Mouse (Mus musculus) CH12.LX (cell line): ENCODE measurements around the gene Cep55. TPM values are rescaled to one million over a fixed set of nuclear protein-coding genes. Genes with fewer than 3 reads are reported as not detected.
A peak's percentile ranks its signal among the peaks of the same experiment; 100 is the strongest.

Source experiments
- DNase-seq: peaks from one replicate; pipeline ENCODE4 v3.0.0-alpha.2; 2013; ENCODE audit errors: extremely low read depth
- H3K27ac ChIP-seq: 2 replicates; pipeline ENCODE4 v1.5.1; 2012; ENCODE audit warnings: low read depth, mild to moderate bottlenecking, control low read depth, moderate library complexity; ENCODE audit not compliant: insufficient read depth
- H3K27me3 ChIP-seq: replicated peaks from 2 replicates; pipeline ENCODE3; 2012; ENCODE audit warnings: inconsistent platforms
- H3K36me3 ChIP-seq, 2 experiments: replicated peaks in 1 of 2; 2 replicates each; pipeline versions ENCODE3 to v1.6.1; 2012; ENCODE audit warnings: inconsistent platforms in 1 of 2, low read length in 1 of 2, mild to moderate bottlenecking in 1 of 2, mixed read lengths in 1 of 2, moderate library complexity in 1 of 2; ENCODE audit not compliant: control insufficient read depth in 1 of 2, insufficient read depth in 1 of 2
- H3K4me1 ChIP-seq, 2 experiments: 2 replicates each; pipeline ENCODE4 v1.6.1; 2012; ENCODE audit warnings: inconsistent platforms in 1 of 2, moderate library complexity in 1 of 2; ENCODE audit not compliant: insufficient read depth in 2 of 2, control insufficient read depth in 1 of 2
- H3K4me2 ChIP-seq: 2 replicates; pipeline ENCODE4 v1.6.1; 2012; ENCODE audit warnings: low read depth, mild to moderate bottlenecking, control low read depth; ENCODE audit not compliant: poor library complexity, insufficient read depth, severe bottlenecking
- H3K4me3 ChIP-seq, 3 experiments: fragments of 150-350 bp in 1 of 3; sonication (generic) in 1 of 3; replicated peaks in 1 of 3; 2 replicates each; pipeline versions ENCODE3 to v1.5.1; 2011 to 2012; ENCODE audit warnings: low read depth in 2 of 3, low read length in 2 of 3, mild to moderate bottlenecking in 2 of 3, moderate library complexity in 2 of 3, control low read depth in 1 of 3, improper control_type of control experiment in 1 of 3, inconsistent platforms in 1 of 3, mixed read lengths in 1 of 3; ENCODE audit not compliant: poor library complexity in 1 of 3
- H3K79me2 ChIP-seq: replicated peaks from 2 replicates; pipeline ENCODE4 v1.6.1; 2012; ENCODE audit warnings: mild to moderate bottlenecking, moderate library complexity; ENCODE audit not compliant: control insufficient read depth, poor library complexity, insufficient read depth, severe bottlenecking; ENCODE audit errors: extremely low read depth
- H3K9ac ChIP-seq: 2 replicates; pipeline ENCODE4 v1.6.1; 2012; ENCODE audit warnings: low read depth, mild to moderate bottlenecking, control low read depth, moderate library complexity; ENCODE audit not compliant: insufficient read depth
- H3K9me3 ChIP-seq: replicated peaks from 2 replicates; pipeline ENCODE3; 2012; ENCODE audit warnings: low read length, inconsistent platforms, mixed read lengths
- BHLHE40 ChIP-seq: IDR thresholded peaks from 2 replicates; pipeline ENCODE4 v1.6.1; 2011; ENCODE audit warnings: mild to moderate bottlenecking, low read depth, low read length, improper control_type of control experiment
- CHD2 ChIP-seq: IDR thresholded peaks from 2 replicates; pipeline ENCODE4 v1.6.1; 2011; ENCODE audit warnings: low read length, improper control_type of control experiment
- CTCF ChIP-seq, 2 experiments: IDR thresholded peaks in 1 of 2; conservative IDR thresholded peaks in 1 of 2; 2 replicates each; pipeline ENCODE4 v1.5.1; 2011 to 2012; ENCODE audit warnings: low read depth in 2 of 2, low read length in 2 of 2, improper control_type of control experiment in 1 of 2, inconsistent platforms in 1 of 2, mild to moderate bottlenecking in 1 of 2, moderate library complexity in 1 of 2
- E2F4 ChIP-seq: IDR thresholded peaks from 2 replicates; pipeline ENCODE4 v1.6.1; 2011; ENCODE audit warnings: low read depth, low read length, improper control_type of control experiment; ENCODE audit not compliant: insufficient replicate concordance
- EP300 ChIP-seq: IDR thresholded peaks from 2 replicates; pipeline ENCODE4 v1.6.1; 2011; ENCODE audit warnings: low read length, improper control_type of control experiment
- ETS1 ChIP-seq: conservative IDR thresholded peaks from 2 replicates; pipeline ENCODE4 v1.6.1; 2012; ENCODE audit warnings: low read depth, mild to moderate bottlenecking, inconsistent platforms, low read length, improper control_type of control experiment, moderate library complexity
- HCFC1 ChIP-seq: IDR thresholded peaks from 2 replicates; pipeline ENCODE4 v1.6.1; 2012; ENCODE audit warnings: low read depth, mild to moderate bottlenecking, inconsistent platforms, low read length, improper control_type of control experiment
- IRF4 ChIP-seq: IDR thresholded peaks from 2 replicates; pipeline ENCODE4 v1.6.1; 2014; ENCODE audit warnings: low read depth, mild to moderate bottlenecking, inconsistent platforms, low read length, improper control_type of control experiment
- MAZ ChIP-seq: IDR thresholded peaks from 2 replicates; pipeline ENCODE4 v1.6.1; 2012; ENCODE audit warnings: low read depth, mild to moderate bottlenecking, inconsistent platforms, low read length, improper control_type of control experiment, moderate library complexity
- MEF2A ChIP-seq: IDR thresholded peaks from 2 replicates; pipeline ENCODE4 v1.6.1; 2014; ENCODE audit warnings: low read depth, mild to moderate bottlenecking, inconsistent platforms, low read length, improper control_type of control experiment, borderline replicate concordance
- MXI1 ChIP-seq: IDR thresholded peaks from 2 replicates; pipeline ENCODE4 v1.6.1; 2011; ENCODE audit warnings: mild to moderate bottlenecking, low read depth, low read length, improper control_type of control experiment
- MYC ChIP-seq: IDR thresholded peaks from 2 replicates; pipeline ENCODE4 v1.6.1; 2011; ENCODE audit warnings: low read depth, mild to moderate bottlenecking, improper control_type of control experiment, low read length
- NRF1 ChIP-seq: IDR thresholded peaks from 2 replicates; pipeline ENCODE4 v1.6.1; 2014; ENCODE audit warnings: low read depth, mild to moderate bottlenecking, inconsistent platforms, low read length, improper control_type of control experiment, moderate library complexity
- RAD21 ChIP-seq: IDR thresholded peaks from 2 replicates; pipeline ENCODE4 v1.6.1; 2011; ENCODE audit warnings: low read depth, mild to moderate bottlenecking, low read length, improper control_type of control experiment, moderate library complexity
- SIN3A ChIP-seq: IDR thresholded peaks from 2 replicates; pipeline ENCODE4 v1.6.1; 2012; ENCODE audit warnings: low read length, improper control_type of control experiment, inconsistent platforms
- SMC3 ChIP-seq: IDR thresholded peaks from 2 replicates; pipeline ENCODE4 v1.6.1; 2011; ENCODE audit warnings: low read depth, low read length, improper control_type of control experiment
- TBP ChIP-seq: conservative IDR thresholded peaks from 2 replicates; pipeline ENCODE4 v1.6.1; 2011; ENCODE audit warnings: low read depth, low read length, improper control_type of control experiment
- UBTF ChIP-seq: IDR thresholded peaks from 2 replicates; pipeline ENCODE4 v1.6.1; 2012; ENCODE audit warnings: low read depth, mild to moderate bottlenecking, inconsistent platforms, low read length, improper control_type of control experiment, moderate library complexity
- ZC3H11A ChIP-seq: IDR thresholded peaks from 2 replicates; pipeline ENCODE4 v1.6.1; 2012; ENCODE audit warnings: low read depth, mild to moderate bottlenecking, inconsistent platforms, low read length, improper control_type of control experiment
- ZNF384 ChIP-seq: IDR thresholded peaks from 2 replicates; pipeline ENCODE4 v1.6.1; 2012; ENCODE audit warnings: low read depth, low read length, improper control_type of control experiment, inconsistent platforms
- dilution Hi-C: fragments of 300-500 bp; cut with MboI; formaldehyde crosslinking; loops from 2 replicates; pipeline ENCODE4 v1.14.3; 2020; ENCODE audit warnings: low sequenced_read_pairs; ENCODE audit not compliant: extremely low pct_unique_long_range_greater_than_20kb, extremely low pct_ligation_motif_present
- in situ Hi-C: fragments of 300-500 bp; cut with MboI; formaldehyde crosslinking; loops from 3 replicates; pipeline ENCODE4 v1.14.3; 2019; ENCODE audit warnings: low sequenced_read_pairs, low pct_ligation_motif_present, low pct_unique_long_range_greater_than_20kb, mixed read lengths
- polyA plus RNA-seq: library from polyadenylated mRNA; unstranded; fragments of >175 nt; gene quantifications from 2 replicates; pipeline ENCODE4 v1.2.1, GENCODE M21; 2012; ENCODE audit warnings: low read depth; ENCODE audit not compliant: insufficient read length
- total RNA-seq, 2 experiments: library from RNA; depleted of rRNA; stranded (reverse); fragments of 300-350 nt in 1 of 2; fragments of >200 nt in 1 of 2; gene quantifications; 2 replicates each; pipeline ENCODE4 v1.2.3; 2012 to 2014

Gene Cep55
- total and polyA plus RNA-seq, 3 experiments, result 29.6 to 76.2 (median 64.2) TPM

DNA sequence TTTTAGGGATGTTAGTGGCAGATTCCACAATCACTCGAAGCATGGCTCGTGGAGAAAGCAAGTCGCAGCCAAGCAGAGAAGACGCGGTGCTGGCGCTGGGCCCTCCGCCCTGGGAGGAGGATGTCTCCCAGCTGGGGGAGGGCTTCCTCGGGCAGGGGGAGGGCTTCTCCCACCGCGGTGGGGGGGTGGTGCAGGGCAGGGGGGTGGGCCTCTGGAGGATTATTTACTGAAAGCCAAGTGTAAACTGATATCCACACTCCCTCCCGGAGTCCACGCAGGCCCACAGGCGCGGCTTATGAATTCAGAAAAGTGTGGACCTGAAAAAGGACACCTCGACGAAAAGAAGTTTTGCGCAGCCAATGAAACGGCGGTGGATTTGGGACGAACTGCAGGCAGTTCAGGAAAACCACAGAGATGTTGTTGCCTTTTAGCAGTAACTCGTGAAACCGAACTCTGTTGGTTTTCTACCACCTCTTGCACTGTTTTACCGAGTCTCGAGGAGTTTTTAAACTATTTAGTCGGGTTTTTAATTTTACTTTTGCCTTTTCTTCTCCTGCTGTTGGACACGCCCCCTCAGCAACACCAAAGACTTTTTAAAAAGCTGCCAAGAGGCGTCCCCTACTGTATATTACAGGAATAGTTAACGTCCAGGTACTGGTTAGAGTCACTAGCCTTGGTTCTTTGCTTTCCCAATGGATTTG, 11.4 kb upstream of the Cep55 start, which contains the start of gene Myof:
Gene Myof, minus strand, starts transcription at position 297 of the 701 bp plus-strand sequence.
- Histone ChIP-seq H3K4me1 (no peaks in the 10 kb centered on the region; a peak in 1 of 4 replicates), H3K27ac (no peak within 1 kb of the TSS), H3K4me3 (peak within 1 kb of the TSS; percentile 27 to 60 (median 43)), H3K36me3 (no peaks in the 10 kb centered on the region), H3K9me3 (no peaks in the 10 kb centered on the region), H3K9ac (0 out of 2 replicates have a peak within 1 kb of the TSS, but pooled peaks have one; percentile 29), H3K79me2 (no peaks in the 10 kb centered on the region), H3K4me2 (peak within 1 kb of the TSS; percentile 84), H3K27me3 (peaks cover 8% of the 10 kb centered on the region)
- dilution Hi-C loops, result no loop called here
- TF ChIP-seq ZC3H11A (peak; percentile 73), HCFC1 (no peak), SMC3 (peak; percentile 87), UBTF (no peak), ETS1 (no peak), CTCF (conservative IDR thresholded peaks at IDR 0.05 in 1 of 2, IDR thresholded peaks at IDR 0.05 in 1 of 2; ENCODE audit: low read depth in 2 of 2, low read length in 2 of 2) (peak; percentile 9 to 92; a peak in 2 of 4 replicates), NRF1 (no peak), EP300 (no peak), RAD21 (peak; percentile 86), MAZ (no peak), MXI1 (no peak), TBP (no peak), ZNF384 (no peak), CHD2 (no peak), E2F4 (no peak), MEF2A (no peak), IRF4 (no peak), MYC (no peak), BHLHE40 (no peak)
- DNase-seq, result no peak
- in situ Hi-C loops, result no loop called here

DNA sequence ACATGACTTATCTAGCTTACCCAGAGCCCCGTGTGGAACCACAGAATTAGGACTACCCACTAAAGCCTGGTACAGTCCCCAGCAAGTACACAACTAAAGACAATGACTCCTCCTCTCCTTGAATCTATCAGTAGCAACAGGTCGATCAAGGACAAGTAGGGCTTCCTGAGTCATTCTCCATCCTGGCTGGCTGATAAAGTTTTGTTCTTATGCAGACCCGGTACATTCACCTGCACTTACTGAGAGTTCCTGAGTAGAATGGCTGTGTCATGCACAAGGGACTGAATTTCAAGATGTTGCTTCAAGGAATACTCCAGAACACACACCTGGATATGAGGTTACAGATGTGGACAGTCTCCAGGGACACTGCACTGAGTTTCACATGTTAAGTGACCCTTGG, 9.6 kb upstream of the Cep55 start:
- TF ChIP-seq SIN3A, result no peak
- TF ChIP-seq, all 38 proteins: peak for 0
- in situ Hi-C loops, result no loop called here
- no peak overlapping the region for H3K4me3 ChIP-seq
- peaks cover 2 to 8% of the 10 kb centered on the region in 2 experiments; a peak in 2 of 4 replicates for H3K4me1 ChIP-seq
- no peak overlapping the region for H3K4me2 ChIP-seq
- H3K79me2 ChIP-seq, result no peaks in the 10 kb centered on the region
- peaks cover 8% of the 10 kb centered on the region for H3K27me3 ChIP-seq
- no peaks in the 10 kb centered on the region for H3K9me3 ChIP-seq
- H3K27ac ChIP-seq, result no peak overlapping the region
- H3K9ac ChIP-seq, result no peak overlapping the region
- no peaks in the 10 kb centered on the region for H3K36me3 ChIP-seq
- DNase-seq, result no peak
- dilution Hi-C loops, result no loop called here
